Mouse (Mus musculus) forebrain, embryonic 13.5 days (tissue): Measurements from ENCODE around the gene Irx2. TPM values are rescaled to one million over a fixed set of nuclear protein-coding genes. Genes with fewer than 3 reads are reported as not detected.

Experiments
- ATAC-seq: fragments of 200-750 bp; cut with Nextera tagmentation; 2 replicates; pipeline ENCODE4 v1.8.0; 2017
- H3K27ac ChIP-seq: fragments of 300-500 bp; sonication (generic); 2 replicates; pipeline ENCODE4 v1.5.1; 2015; ENCODE audit warnings: inconsistent platforms, mild to moderate bottlenecking, moderate library complexity
- H3K27me3 ChIP-seq: fragments of 300-500 bp; sonication (generic); 2 replicates; pipeline ENCODE4 v1.6.1; 2015; ENCODE audit warnings: mild to moderate bottlenecking, inconsistent platforms
- H3K36me3 ChIP-seq: fragments of 300-500 bp; sonication (generic); 2 replicates; pipeline ENCODE4 v1.6.1; 2015; ENCODE audit warnings: mild to moderate bottlenecking, inconsistent platforms; ENCODE audit not compliant: poor library complexity, severe bottlenecking
- H3K4me1 ChIP-seq: fragments of 300-500 bp; sonication (generic); 2 replicates; pipeline ENCODE4 v1.6.1; 2015; ENCODE audit warnings: inconsistent platforms
- H3K4me2 ChIP-seq: fragments of 300-500 bp; sonication (generic); 2 replicates; pipeline ENCODE4 v1.6.1; 2015; ENCODE audit warnings: inconsistent platforms, mild to moderate bottlenecking, moderate library complexity
- H3K4me3 ChIP-seq: fragments of 300-500 bp; sonication (generic); 2 replicates; pipeline ENCODE4 v1.5.1; 2015; ENCODE audit warnings: mild to moderate bottlenecking, inconsistent platforms
- H3K9ac ChIP-seq: fragments of 300-500 bp; sonication (generic); 2 replicates; pipeline ENCODE4 v1.6.1; 2015; ENCODE audit warnings: mild to moderate bottlenecking, inconsistent platforms
- H3K9me3 ChIP-seq: fragments of 300-500 bp; sonication (generic); replicated peaks from 2 replicates; pipeline ENCODE4 v1.6.1; 2016; ENCODE audit warnings: inconsistent platforms
- WGBS: fragments of 180-500 bp; shearing (Covaris S2); methylation state at CpG from one replicate; pipeline ENCODE4 v1.1.7; 2015; 5-methylcytosine and 5-hydroxymethylcytosine counted together
- polyA plus RNA-seq: library from polyadenylated mRNA; unstranded; fragments of >200 nt; fragmentation: Nextera tagmentation; extraction: Ambion mirVana; gene quantifications from 2 replicates; pipeline ENCODE4 v1.2.1, GENCODE M21; 2015

The Irx2 gene
- polyA plus RNA-seq, 1 experiment from 2014 or later = 2.9 TPM

GRCm38 (mm10) chr13:72638401-72639130 lies 9.9 kb downstream of the Irx2 start:
- Histone ChIP-seq H3K36me3 (no peaks in the 10 kb centered on the region), H3K9me3 (no peaks in the 10 kb centered on the region), H3K27ac (no peak overlapping the region), H3K4me3 (0 out of 2 replicates have a peak overlapping the region, but pooled peaks have one; percentile 37), H3K4me2 (peak overlapping the region; percentile 63; the same call in 1 of the 2 replicates), H3K9ac (no peak overlapping the region), H3K4me1 (peaks cover 11% of the 10 kb centered on the region), H3K27me3 (peaks cover 97% of the 10 kb centered on the region)
- no peak for ATAC-seq
- WGBS = 1% methylated on average over 26 of the region's 26 CpGs

DNA sequence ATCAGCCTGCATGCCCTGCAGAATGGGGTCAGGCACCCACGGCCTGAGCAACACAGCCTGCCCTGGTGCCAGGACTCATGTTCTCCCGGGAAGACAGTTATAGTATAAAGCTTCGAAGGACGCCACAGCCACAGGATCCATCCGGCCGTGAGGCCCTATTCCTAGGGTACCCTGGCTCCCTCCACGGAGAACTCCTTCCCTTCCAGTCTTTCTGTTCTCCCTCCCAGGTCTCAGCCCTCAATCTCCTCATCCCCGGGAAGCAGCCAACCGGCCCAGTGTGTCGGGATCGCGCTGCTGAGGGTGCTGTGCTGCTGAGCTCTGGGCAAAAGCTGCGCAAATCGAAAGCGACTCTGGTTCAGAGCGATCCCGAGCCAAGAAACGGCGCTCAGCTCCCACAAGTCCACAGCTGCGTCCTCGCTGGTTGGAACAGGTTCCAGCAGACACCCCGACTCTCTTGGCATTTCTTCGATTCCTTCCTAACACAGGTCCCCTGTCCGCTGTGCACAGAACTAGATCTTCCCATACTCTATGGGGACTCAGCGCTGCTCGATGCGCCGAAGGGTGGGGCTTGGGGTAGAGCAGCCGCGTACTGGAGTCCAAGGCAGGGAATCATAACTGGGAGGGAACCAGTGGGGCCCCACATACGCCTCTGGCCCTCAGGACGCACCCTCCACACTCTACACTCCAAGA lies 11.0 kb downstream of the Irx2 start:
- Histone ChIP-seq H3K9me3 (no peaks in the 10 kb centered on the region), H3K4me2 (peak overlapping the region; percentile 63), H3K27me3 (peaks cover 93% of the 10 kb centered on the region), H3K4me3 (peak overlapping the region; percentile 37), H3K27ac (no peak overlapping the region), H3K4me1 (peaks cover 11% of the 10 kb centered on the region), H3K36me3 (no peaks in the 10 kb centered on the region), H3K9ac (peak overlapping the region; percentile 55)
- ATAC-seq = peak; percentile 61
- WGBS = under 1% methylated on average over 32 of the region's 32 CpGs

- 0 out of 2 replicates have a peak overlapping the region, but pooled peaks have one; percentile 55 for H3K9ac ChIP-seq
- peak overlapping the region; percentile 63 for H3K4me2 ChIP-seq
- H3K27ac ChIP-seq = no peak overlapping the region
- peak overlapping the region; percentile 37 for H3K4me3 ChIP-seq
- 5% methylated on average over 11 of the region's 11 CpGs for WGBS
- no peaks in the 10 kb centered on the region for H3K9me3 ChIP-seq
- no peaks in the 10 kb centered on the region for H3K36me3 ChIP-seq
- peaks cover 11% of the 10 kb centered on the region for H3K4me1 ChIP-seq
- ATAC-seq = 0 out of 2 replicates have a peak, but pooled peaks have one; percentile 16
- H3K27me3 ChIP-seq = peaks cover 93% of the 10 kb centered on the region
Measured at GRCm38 (mm10) chr13:72640131-72640521, 11.5 kb downstream of the Irx2 start.

GRCm38 (mm10) chr13:72656447-72656846 lies 27.8 kb downstream of the Irx2 start:
- Histone ChIP-seq H3K27ac (no peak overlapping the region), H3K9ac (no peak overlapping the region), H3K27me3 (no peaks in the 10 kb centered on the region), H3K9me3 (no peaks in the 10 kb centered on the region), H3K4me2 (no peak overlapping the region), H3K4me1 (no peaks in the 10 kb centered on the region), H3K36me3 (no peaks in the 10 kb centered on the region), H3K4me3 (no peak overlapping the region)
- ATAC-seq = no peak
- WGBS = 47% methylated on average over 1 of the region's 1 CpGs

GRCm38 (mm10) chr13:72675826-72676225 lies 47.2 kb downstream of the Irx2 start:
- Histone ChIP-seq H3K4me1 (no peaks in the 10 kb centered on the region), H3K9me3 (no peaks in the 10 kb centered on the region), H3K9ac (no peak overlapping the region), H3K4me2 (no peak overlapping the region), H3K27me3 (no peaks in the 10 kb centered on the region), H3K36me3 (no peaks in the 10 kb centered on the region), H3K4me3 (no peak overlapping the region), H3K27ac (no peak overlapping the region)
- ATAC-seq = no peak
- 89% methylated on average over 1 of the region's 1 CpGs for WGBS
